Mouse (Mus musculus) embryonic fibroblast, embryonic 13.5 days (primary cell): Measurements from ENCODE around the gene Gm20403. TPM values are rescaled to one million over a fixed set of nuclear protein-coding genes. Genes with fewer than 3 reads are reported as not detected.
"Not testable (repeated sequence)": the region's sequence is repeated elsewhere in the genome, so short reads cannot be mapped to it uniquely, and the experiment has no call there.

Experiments
- H3K27ac ChIP-seq: 2 replicates; pipeline ENCODE4 v1.5.1; 2012; ENCODE audit warnings: low read length, control low read depth, inconsistent platforms; ENCODE audit not compliant: insufficient read depth
- H3K4me1 ChIP-seq: 2 replicates; pipeline ENCODE4 v1.6.1; 2011; ENCODE audit warnings: low read length; ENCODE audit not compliant: control insufficient read depth, insufficient read depth
- H3K4me3 ChIP-seq: 2 replicates; pipeline ENCODE4 v1.5.1; 2011; ENCODE audit warnings: mild to moderate bottlenecking, control low read depth, low read length; ENCODE audit not compliant: insufficient read depth
- CTCF ChIP-seq: IDR thresholded peaks from 2 replicates; pipeline ENCODE4 v1.5.1; 2011; ENCODE audit warnings: mild to moderate bottlenecking, control low read depth, low read length, moderate library complexity, borderline replicate concordance; ENCODE audit not compliant: insufficient read depth
- POLR2A ChIP-seq: IDR thresholded peaks from 2 replicates; pipeline ENCODE4 v1.6.1; 2011; ENCODE audit warnings: low read depth, mild to moderate bottlenecking, control low read depth, low read length, moderate library complexity
- polyA plus RNA-seq: library from polyadenylated mRNA; stranded (reverse); fragments of >200 nt; gene quantifications from 2 replicates; pipeline ENCODE4 v1.2.4, GENCODE M21; 2011; ENCODE audit warnings: low read depth; ENCODE audit not compliant: missing spikeins, insufficient read length

The Gm20403 gene
- polyA plus RNA-seq, 1 experiment: not detected

- Histone ChIP-seq H3K27ac (no peak overlapping the region), H3K4me1 (peaks cover 5% of the 10 kb centered on the region; the same call in 1 of the 2 replicates), H3K4me3 (no peak overlapping the region)
- TF ChIP-seq POLR2A: no peak
- TF ChIP-seq CTCF: no peak
Measured at GRCm38 (mm10) chr12:54980939-54981338, 5.4 kb downstream of the Gm20403 start.

GRCm38 (mm10) chr12:54980532-54980931, 5.8 kb downstream of the Gm20403 start:
- peaks cover 5% of the 10 kb centered on the region; the same call in 1 of the 2 replicates for H3K4me1 ChIP-seq
- H3K27ac ChIP-seq: no peak overlapping the region
- no peak for TF ChIP-seq POLR2A
- H3K4me3 ChIP-seq: no peak overlapping the region

- TF ChIP-seq CTCF: no peak
- no peak overlapping the region for H3K27ac ChIP-seq
- no peaks in the 10 kb centered on the region for H3K4me1 ChIP-seq
- H3K4me3 ChIP-seq: no peak overlapping the region
Measured at GRCm38 (mm10) chr12:54969033-54969432, 17.3 kb downstream of the Gm20403 start.

GRCm38 (mm10) chr12:54965532-54966160, 20.7 kb downstream of the Gm20403 start:
- TF ChIP-seq CTCF (no peak), POLR2A (no peak)
- H3K4me3 ChIP-seq: no peak overlapping the region
- H3K27ac ChIP-seq: no peak overlapping the region
- no peaks in the 10 kb centered on the region for H3K4me1 ChIP-seq

GRCm38 (mm10) chr12:54959569-54959968, 26.8 kb downstream of the Gm20403 start:
- TF ChIP-seq CTCF: no peak
- H3K4me1 ChIP-seq: no peaks in the 10 kb centered on the region
- no peak overlapping the region for H3K27ac ChIP-seq
- no peak overlapping the region for H3K4me3 ChIP-seq

GRCm38 (mm10) chr12:54956974-54957373, 29.4 kb downstream of the Gm20403 start:
- no peak overlapping the region for H3K4me3 ChIP-seq
- H3K4me1 ChIP-seq: no peaks in the 10 kb centered on the region
- TF ChIP-seq CTCF (no peak), POLR2A (no peak)
- H3K27ac ChIP-seq: no peak overlapping the region

- no peak overlapping the region for H3K4me3 ChIP-seq
- no peak overlapping the region for H3K27ac ChIP-seq
- TF ChIP-seq POLR2A (no peak), CTCF (no peak)
- H3K4me1 ChIP-seq: no peaks in the 10 kb centered on the region
Measured at GRCm38 (mm10) chr12:54956457-54956856, 29.9 kb downstream of the Gm20403 start.

- no peaks in the 10 kb centered on the region for H3K4me1 ChIP-seq
- H3K27ac ChIP-seq: no peak overlapping the region
- no peak for TF ChIP-seq CTCF
- TF ChIP-seq POLR2A: no peak
- H3K4me3 ChIP-seq: no peak overlapping the region
Measured at GRCm38 (mm10) chr12:54946116-54946515, 40.2 kb downstream of the Gm20403 start.

GRCm38 (mm10) chr12:54942586-54943157, 43.7 kb downstream of the Gm20403 start:
- not testable (repeated sequence) for H3K27ac ChIP-seq, H3K4me1 ChIP-seq, H3K4me3 ChIP-seq

GRCm38 (mm10) chr12:54937581-54938343, 48.6 kb downstream of the Gm20403 start:
- H3K4me3 ChIP-seq, H3K27ac ChIP-seq, H3K4me1 ChIP-seq: not testable (repeated sequence)

Other genes with a start within 250 kb of the Gm20403 start
- 95.8 and 105 TPM in 2 replicates for gene Snx6, start 190.8 kb downstream of the Gm20403 start, polyA plus RNA-seq
- gene Cfl2, start 123.7 kb downstream of the Gm20403 start, polyA plus RNA-seq: 218 and 247 TPM in 2 replicates
- 35.3 and 36.7 TPM in 2 replicates for gene Baz1a, start 27.8 kb upstream of the Gm20403 start, polyA plus RNA-seq
- gene 2700097O09Rik, start 93.6 kb upstream of the Gm20403 start, polyA plus RNA-seq: 10.5 and 12.3 TPM in 2 replicates
- 201 and 204 TPM in 2 replicates for gene Srp54a, start 93.7 kb upstream of the Gm20403 start, polyA plus RNA-seq
- gene Fam177a, start 137.9 kb upstream of the Gm20403 start, polyA plus RNA-seq: 19.7 and 20.0 TPM in 2 replicates
- 27.6 and 48.1 TPM in 2 replicates for gene Srp54b, start 168.6 kb upstream of the Gm20403 start, polyA plus RNA-seq
- 9.2 and 13.0 TPM in 2 replicates for gene 1700047I17Rik2, start 213.1 kb upstream of the Gm20403 start, polyA plus RNA-seq
- gene Srp54c, start 243.6 kb upstream of the Gm20403 start, polyA plus RNA-seq: 117 and 143 TPM in 2 replicates